Mouse (Mus musculus) cerebellum, adult 2 months (tissue): ENCODE results near the gene Ugt1a5.

ENCODE experiments used
- CTCF ChIP-seq: fragments of 200-500 bp; IDR thresholded peaks from 2 replicates; pipeline ENCODE4 v1.5.1; 2011; ENCODE audit warnings: low read depth, mild to moderate bottlenecking, control low read depth, low read length, moderate library complexity, borderline replicate concordance; ENCODE audit not compliant: insufficient read depth
- POLR2A ChIP-seq: fragments of 200-500 bp; IDR thresholded peaks from 2 replicates; pipeline ENCODE4 v1.6.1; 2011; ENCODE audit warnings: low read length, control low read depth, borderline replicate concordance; ENCODE audit not compliant: insufficient read depth

DNA sequence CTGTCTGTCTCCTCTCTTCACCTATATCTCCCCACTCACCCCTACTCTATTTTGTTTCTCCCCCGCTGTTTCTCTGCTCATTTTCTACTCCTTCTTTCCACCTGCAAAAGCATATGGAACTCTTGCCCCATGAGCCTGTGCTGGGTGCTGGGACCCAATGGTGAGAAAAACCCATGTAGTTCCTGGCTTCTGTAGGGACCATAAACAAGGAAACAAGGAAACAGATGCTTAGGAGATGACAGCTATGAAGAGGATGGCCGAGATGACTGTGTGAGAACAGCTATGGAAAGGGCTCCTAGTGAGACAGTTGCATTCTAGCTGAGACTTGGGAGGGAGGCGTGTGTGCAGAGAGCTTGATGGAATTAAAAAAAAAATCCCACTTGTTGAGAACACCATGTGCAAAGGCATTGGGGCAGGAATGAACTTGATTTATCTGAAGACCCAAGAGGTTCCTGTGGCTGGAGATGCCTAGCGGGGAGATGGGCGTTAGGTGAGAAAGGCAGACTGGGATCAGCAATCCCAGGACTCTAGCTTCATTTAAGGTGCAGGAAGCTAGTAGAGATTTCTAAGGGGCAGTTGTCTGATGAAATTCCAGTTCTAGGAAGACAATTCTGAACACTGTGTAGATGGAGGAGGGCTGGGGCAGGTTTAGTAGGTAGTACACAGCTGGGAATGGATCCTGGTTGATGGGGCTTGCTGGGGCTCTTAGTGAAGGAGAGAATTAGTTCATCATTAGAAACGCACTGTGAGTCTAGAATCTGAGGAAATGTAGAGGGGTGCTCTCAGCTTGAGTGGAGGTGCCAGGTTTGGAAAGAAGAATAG, 65.4 kb downstream of the Ugt1a5 start:
- no peak for TF ChIP-seq CTCF
- no peak for TF ChIP-seq POLR2A
